Mouse (Mus musculus) hindbrain, embryonic 16.5 days (tissue): ENCODE measurements at regions not wholly inside any gene's neighbourhood (a gene's known extent, or its start where the extent isn't known, plus 50 kb on each side); places are given as distances from the start of the nearest gene placed in this dataset.

ENCODE experiments used
- ATAC-seq: fragments of 200-750 bp; cut with Nextera tagmentation; 2 replicates; pipeline ENCODE4 v1.8.0; 2017; ENCODE audit warnings: moderate TSS enrichment, moderate library complexity
- H3K27ac ChIP-seq: fragments of 300-500 bp; sonication (generic); 2 replicates; pipeline ENCODE4 v1.5.1; 2014; ENCODE audit warnings: low read depth, mild to moderate bottlenecking, control low read depth, low read length, moderate library complexity
- H3K27me3 ChIP-seq: fragments of 300-500 bp; sonication (generic); replicated peaks from 2 replicates; pipeline ENCODE4 v1.6.1; 2014; ENCODE audit warnings: low read length; ENCODE audit not compliant: control insufficient read depth, insufficient read depth
- H3K36me3 ChIP-seq: fragments of 300-500 bp; sonication (generic); 2 replicates; pipeline ENCODE4 v1.6.1; 2014; ENCODE audit warnings: mild to moderate bottlenecking, low read length, moderate library complexity, mixed read lengths; ENCODE audit not compliant: control insufficient read depth, insufficient read depth
- H3K4me1 ChIP-seq: fragments of 300-500 bp; sonication (generic); 2 replicates; pipeline ENCODE4 v1.6.1; 2014; ENCODE audit warnings: low read depth, low read length; ENCODE audit not compliant: control insufficient read depth, insufficient read depth
- H3K4me2 ChIP-seq: fragments of 300-500 bp; sonication (generic); 2 replicates; pipeline ENCODE4 v1.6.1; 2014; ENCODE audit warnings: mild to moderate bottlenecking, low read length, control low read depth, moderate library complexity
- H3K4me3 ChIP-seq: fragments of 300-500 bp; sonication (generic); 2 replicates; pipeline ENCODE4 v1.5.1; 2014; ENCODE audit warnings: mild to moderate bottlenecking, low read length, control low read depth, moderate library complexity
- H3K9ac ChIP-seq: fragments of 300-500 bp; sonication (generic); 2 replicates; pipeline ENCODE4 v1.6.1; 2014; ENCODE audit warnings: low read depth, mild to moderate bottlenecking, control low read depth, low read length, moderate library complexity
- H3K9me3 ChIP-seq: fragments of 300-500 bp; sonication (generic); 2 replicates; pipeline ENCODE4 v1.6.1; 2014; ENCODE audit warnings: mild to moderate bottlenecking, low read length, moderate library complexity; ENCODE audit not compliant: control insufficient read depth
- WGBS: fragments of 180-500 bp; shearing (Covaris S2); extraction: QIAGEN DNeasy Blood & Tissue Kit; methylation state at CpG from one replicate; pipeline ENCODE4 v1.1.7; 2014; 5-methylcytosine and 5-hydroxymethylcytosine counted together

- H3K27ac ChIP-seq: no peak overlapping the region
- H3K4me1 ChIP-seq: no peaks in the 10 kb centered on the region
- no peaks in the 10 kb centered on the region for H3K9me3 ChIP-seq
- H3K9ac ChIP-seq: no peak overlapping the region
- no peak overlapping the region for H3K4me3 ChIP-seq
- no peaks in the 10 kb centered on the region for H3K36me3 ChIP-seq
- H3K27me3 ChIP-seq: no peaks in the 10 kb centered on the region
- H3K4me2 ChIP-seq: no peak overlapping the region
- no peak for ATAC-seq
Observed at GRCm38 (mm10) chr10:102943156-102943555, 86.9 kb downstream of the Alx1 start.

DNA sequence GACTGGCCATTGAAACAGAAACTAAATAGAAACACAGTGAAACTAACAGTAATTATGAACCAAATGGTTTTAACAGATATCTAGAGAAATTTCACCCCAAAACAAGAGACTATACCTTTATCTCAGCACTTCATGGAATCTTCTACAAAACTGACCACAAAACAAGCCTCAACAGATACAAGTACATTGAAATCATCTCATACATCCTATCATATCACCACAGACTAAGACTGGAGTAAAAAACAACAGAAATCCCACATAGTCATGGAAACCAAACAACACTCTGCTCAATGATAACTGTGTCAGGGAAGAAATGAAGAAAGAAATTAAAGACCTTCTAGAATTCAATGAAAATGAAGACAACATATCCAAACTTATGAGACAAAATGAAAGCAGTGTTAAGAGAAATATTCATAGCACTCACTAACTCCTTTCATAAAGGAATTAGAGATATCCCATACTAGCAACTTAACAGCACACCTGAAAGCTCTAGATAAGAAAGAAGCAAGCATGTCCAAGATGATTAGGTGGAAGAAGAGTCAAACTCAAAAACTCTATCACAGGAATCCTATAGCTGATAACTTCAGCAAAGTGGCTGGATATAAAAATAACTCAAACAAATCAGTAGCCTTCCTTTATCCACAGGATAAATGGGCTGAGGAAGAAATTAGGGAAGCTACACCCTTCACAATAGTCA lies 89.0 kb downstream of the Alx1 start:
- H3K9ac ChIP-seq: no peak overlapping the region
- H3K4me1 ChIP-seq: no peaks in the 10 kb centered on the region
- H3K36me3 ChIP-seq: no peaks in the 10 kb centered on the region
- H3K4me3 ChIP-seq: no peak overlapping the region
- H3K4me2 ChIP-seq: no peak overlapping the region
- ATAC-seq: no peak
- no peaks in the 10 kb centered on the region for H3K27me3 ChIP-seq
- H3K27ac ChIP-seq: no peak overlapping the region
- no peaks in the 10 kb centered on the region for H3K9me3 ChIP-seq

- Histone ChIP-seq H3K27me3 (no peaks in the 10 kb centered on the region), H3K4me1 (no peaks in the 10 kb centered on the region), H3K9ac (no peak overlapping the region), H3K27ac (no peak overlapping the region), H3K9me3 (no peaks in the 10 kb centered on the region), H3K4me2 (no peak overlapping the region), H3K36me3 (no peaks in the 10 kb centered on the region), H3K4me3 (no peak overlapping the region)
- ATAC-seq: no peak
- 79% methylated on average over 3 of the region's 3 CpGs for WGBS
Observed at GRCm38 (mm10) chr10:102931445-102931844, 98.6 kb downstream of the Alx1 start.

GRCm38 (mm10) chr10:102928651-102929050 lies 101.4 kb downstream of the Alx1 start:
- Histone ChIP-seq H3K9me3 (no peaks in the 10 kb centered on the region), H3K9ac (no peak overlapping the region), H3K27ac (no peak overlapping the region), H3K4me2 (no peak overlapping the region), H3K36me3 (no peaks in the 10 kb centered on the region), H3K4me1 (no peaks in the 10 kb centered on the region), H3K27me3 (no peaks in the 10 kb centered on the region), H3K4me3 (no peak overlapping the region)
- no peak for ATAC-seq
- 75% methylated on average over 1 of the region's 1 CpGs for WGBS

DNA sequence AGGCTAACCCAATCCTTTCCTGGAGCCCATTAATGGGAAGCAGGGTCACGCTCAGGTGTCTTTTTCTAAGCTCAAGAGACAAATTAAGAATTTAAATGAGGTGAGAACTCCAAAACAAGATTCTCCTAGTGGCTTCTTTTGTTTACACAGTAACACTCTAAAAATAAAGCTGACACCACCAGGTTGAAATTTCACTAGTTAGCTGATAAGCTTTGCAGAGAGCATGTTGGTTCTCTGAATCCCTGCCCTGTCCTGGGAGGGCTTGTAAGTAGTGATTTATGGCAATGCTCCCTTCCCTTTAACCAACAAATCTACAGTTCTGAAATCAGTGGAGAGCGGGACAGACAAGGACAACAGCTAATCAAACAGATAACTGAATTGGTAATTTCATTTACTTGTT lies 132.6 kb downstream of the Alx1 start:
- Histone ChIP-seq H3K9ac (no peak overlapping the region), H3K4me1 (no peaks in the 10 kb centered on the region), H3K36me3 (no peaks in the 10 kb centered on the region), H3K4me2 (no peak overlapping the region), H3K4me3 (no peak overlapping the region), H3K27ac (no peak overlapping the region), H3K27me3 (no peaks in the 10 kb centered on the region), H3K9me3 (no peaks in the 10 kb centered on the region)
- 58% methylated on average over 2 of the region's 2 CpGs for WGBS
- ATAC-seq: no peak

- ATAC-seq: no peak
- no peak overlapping the region for H3K9ac ChIP-seq
- H3K4me3 ChIP-seq: no peak overlapping the region
- H3K27ac ChIP-seq: no peak overlapping the region
- no peak overlapping the region for H3K4me2 ChIP-seq
- 19% methylated on average over 1 of the region's 1 CpGs for WGBS
- no peaks in the 10 kb centered on the region for H3K36me3 ChIP-seq
- no peaks in the 10 kb centered on the region for H3K9me3 ChIP-seq
- no peaks in the 10 kb centered on the region for H3K27me3 ChIP-seq
- no peaks in the 10 kb centered on the region for H3K4me1 ChIP-seq
Observed at GRCm38 (mm10) chr10:102895952-102896351, 134.1 kb downstream of the Alx1 start.

- no peak overlapping the region for H3K4me3 ChIP-seq
- no peaks in the 10 kb centered on the region for H3K9me3 ChIP-seq
- 96% methylated on average over 3 of the region's 3 CpGs for WGBS
- no peak for ATAC-seq
- H3K4me1 ChIP-seq: no peaks in the 10 kb centered on the region
- H3K27me3 ChIP-seq: no peaks in the 10 kb centered on the region
- no peak overlapping the region for H3K9ac ChIP-seq
- no peak overlapping the region for H3K4me2 ChIP-seq
- H3K27ac ChIP-seq: no peak overlapping the region
- no peaks in the 10 kb centered on the region for H3K36me3 ChIP-seq
Observed at GRCm38 (mm10) chr10:102892373-102892772, 137.6 kb downstream of the Alx1 start.

DNA sequence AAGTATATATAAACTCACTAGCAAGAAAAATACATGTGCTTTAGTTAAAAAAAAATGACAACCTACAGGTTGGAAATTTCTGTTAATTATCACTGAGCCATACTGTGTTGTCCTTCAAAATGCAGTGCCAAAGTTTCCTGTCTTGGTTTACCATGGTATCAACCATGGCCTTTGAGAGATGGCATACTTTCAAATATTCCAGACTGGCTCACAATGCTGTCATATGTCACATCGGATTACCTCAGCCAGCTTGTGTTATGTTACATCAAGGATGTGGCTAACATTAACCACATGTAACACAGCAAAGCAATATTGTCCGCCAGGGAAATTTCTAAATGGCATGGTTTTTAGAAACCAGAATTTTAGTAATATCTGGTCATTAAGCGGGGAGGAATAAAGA lies 140.3 kb downstream of the Alx1 start:
- H3K27me3 ChIP-seq: no peaks in the 10 kb centered on the region
- no peaks in the 10 kb centered on the region for H3K36me3 ChIP-seq
- no peaks in the 10 kb centered on the region for H3K4me1 ChIP-seq
- no peak overlapping the region for H3K4me3 ChIP-seq
- no peak for ATAC-seq
- no peak overlapping the region for H3K27ac ChIP-seq
- H3K9ac ChIP-seq: no peak overlapping the region
- 82% methylated on average over 3 of the region's 3 CpGs for WGBS
- H3K9me3 ChIP-seq: no peaks in the 10 kb centered on the region
- H3K4me2 ChIP-seq: no peak overlapping the region

DNA sequence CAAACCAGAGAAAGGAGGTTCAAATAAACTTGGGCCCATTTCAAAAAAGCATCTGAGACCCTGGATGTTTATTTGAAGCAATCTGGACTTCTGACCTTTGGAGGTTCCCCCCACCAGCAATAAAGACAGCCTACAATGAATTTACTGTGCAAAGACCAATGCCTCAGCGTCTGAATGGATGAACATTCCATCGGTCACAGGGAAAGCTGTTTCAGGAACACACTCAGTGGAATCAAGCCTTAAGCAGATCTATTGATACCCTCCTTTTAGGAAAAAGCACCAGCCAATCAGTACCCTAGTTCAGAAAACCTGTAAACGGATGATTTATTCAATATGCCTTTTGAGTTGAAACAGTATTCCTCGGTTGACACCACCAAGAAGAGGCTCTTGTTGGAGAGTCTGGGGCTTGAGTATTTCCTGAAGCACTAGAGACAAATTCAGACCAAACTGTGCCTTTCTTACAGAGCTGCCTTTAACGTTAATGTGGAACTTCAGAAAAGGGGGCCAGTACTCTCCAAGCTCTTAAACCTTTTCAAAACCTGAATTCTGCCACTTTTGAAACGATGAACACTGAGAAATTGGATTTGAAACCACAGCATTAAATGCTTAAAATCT lies 148.1 kb downstream of the Alx1 start:
- H3K9me3 ChIP-seq: no peaks in the 10 kb centered on the region
- H3K27me3 ChIP-seq: no peaks in the 10 kb centered on the region
- H3K36me3 ChIP-seq: no peaks in the 10 kb centered on the region
- no peak overlapping the region for H3K27ac ChIP-seq
- no peak for ATAC-seq
- H3K4me2 ChIP-seq: no peak overlapping the region
- no peaks in the 10 kb centered on the region for H3K4me1 ChIP-seq
- H3K4me3 ChIP-seq: no peak overlapping the region
- WGBS: 68% methylated on average over 6 of the region's 6 CpGs
- H3K9ac ChIP-seq: no peak overlapping the region
